Mouse (Mus musculus) embryonic fibroblast, embryonic 13.5 days (primary cell): Measurements from ENCODE around the gene B230104I21Rik. TPM values are rescaled to one million over a fixed set of nuclear protein-coding genes. Genes with fewer than 3 reads are reported as not detected.
A peak's percentile ranks its signal among the peaks of the same experiment; 100 is the strongest.

ENCODE experiments used
- H3K27ac ChIP-seq: 2 replicates; pipeline ENCODE4 v1.5.1; 2012; ENCODE audit warnings: low read length, control low read depth, inconsistent platforms; ENCODE audit not compliant: insufficient read depth
- H3K4me1 ChIP-seq: 2 replicates; pipeline ENCODE4 v1.6.1; 2011; ENCODE audit warnings: low read length; ENCODE audit not compliant: control insufficient read depth, insufficient read depth
- H3K4me3 ChIP-seq: 2 replicates; pipeline ENCODE4 v1.5.1; 2011; ENCODE audit warnings: mild to moderate bottlenecking, control low read depth, low read length; ENCODE audit not compliant: insufficient read depth
- CTCF ChIP-seq: IDR thresholded peaks from 2 replicates; pipeline ENCODE4 v1.5.1; 2011; ENCODE audit warnings: mild to moderate bottlenecking, control low read depth, low read length, moderate library complexity, borderline replicate concordance; ENCODE audit not compliant: insufficient read depth
- POLR2A ChIP-seq: IDR thresholded peaks from 2 replicates; pipeline ENCODE4 v1.6.1; 2011; ENCODE audit warnings: low read depth, mild to moderate bottlenecking, control low read depth, low read length, moderate library complexity
- polyA plus RNA-seq: library from polyadenylated mRNA; stranded (reverse); fragments of >200 nt; gene quantifications from 2 replicates; pipeline ENCODE4 v1.2.4, GENCODE M21; 2011; ENCODE audit warnings: low read depth; ENCODE audit not compliant: missing spikeins, insufficient read length

The B230104I21Rik gene
- polyA plus RNA-seq, result not detected in 2 replicates

GRCm38 (mm10) chr4:154335761-154336160, at the start of gene B230104I21Rik:
Gene B230104I21Rik (plus strand): TSS chr4:154336127.
- H3K4me3 ChIP-seq, result no peak within 1 kb of the TSS; the same call in 1 of the 2 replicates
- no peak within 1 kb of the TSS for H3K27ac ChIP-seq
- no peaks in the 10 kb centered on the region for H3K4me1 ChIP-seq
- TF ChIP-seq POLR2A (no peak), CTCF (no peak)

- no peak overlapping the region for H3K27ac ChIP-seq
- peaks cover 5% of the 10 kb centered on the region for H3K4me1 ChIP-seq
- no peak for TF ChIP-seq CTCF
- TF ChIP-seq POLR2A, result no peak
- no peak overlapping the region for H3K4me3 ChIP-seq
These were observed 42.2 kb upstream of the B230104I21Rik start for GRCm38 (mm10) chr4:154293735-154294201.

GRCm38 (mm10) chr4:154294262-154294731, 41.6 kb upstream of the B230104I21Rik start:
- Histone ChIP-seq H3K4me3 (no peak overlapping the region), H3K4me1 (peaks cover 5% of the 10 kb centered on the region), H3K27ac (no peak overlapping the region)
- no peak for TF ChIP-seq POLR2A
- TF ChIP-seq CTCF, result no peak

- Histone ChIP-seq H3K4me1 (peaks cover 5% of the 10 kb centered on the region), H3K27ac (no peak overlapping the region), H3K4me3 (no peak overlapping the region)
- TF ChIP-seq POLR2A (no peak), CTCF (no peak)
These were observed 38.2 kb upstream of the B230104I21Rik start for GRCm38 (mm10) chr4:154297761-154298160.

- Histone ChIP-seq H3K4me1 (no peaks in the 10 kb centered on the region), H3K4me3 (peak overlapping the region; percentile 33)
These were observed 36.2 kb upstream of the B230104I21Rik start for GRCm38 (mm10) chr4:154299541-154300271.

GRCm38 (mm10) chr4:154301466-154301881, 34.5 kb upstream of the B230104I21Rik start, which contains the start of gene Arhgef16:
Gene Arhgef16 (minus strand): TSS chr4:154301676.
- H3K4me1 ChIP-seq, result no peaks in the 10 kb centered on the region
- no peak within 1 kb of the TSS for H3K4me3 ChIP-seq
- no peak within 1 kb of the TSS for H3K27ac ChIP-seq
- TF ChIP-seq CTCF (peak; percentile 77), POLR2A (no peak)

More at GRCm38 (mm10) chr4:154299541-154300271, 36.2 kb upstream of the B230104I21Rik start:
- TF ChIP-seq POLR2A (no peak), CTCF (no peak)
- no peak overlapping the region for H3K27ac ChIP-seq

- H3K27ac ChIP-seq, result no peak overlapping the region
- H3K4me3 ChIP-seq, result no peak overlapping the region
- no peaks in the 10 kb centered on the region for H3K4me1 ChIP-seq
- TF ChIP-seq CTCF (no peak), POLR2A (no peak)
These were observed 26.8 kb upstream of the B230104I21Rik start for GRCm38 (mm10) chr4:154309131-154309530.

- Histone ChIP-seq H3K4me3 (no peak overlapping the region), H3K4me1 (no peaks in the 10 kb centered on the region), H3K27ac (no peak overlapping the region)
- TF ChIP-seq CTCF (no peak), POLR2A (no peak)
These were observed 25.2 kb upstream of the B230104I21Rik start for GRCm38 (mm10) chr4:154310576-154311262.

- no peak overlapping the region for H3K4me3 ChIP-seq
- H3K27ac ChIP-seq, result no peak overlapping the region
- no peaks in the 10 kb centered on the region for H3K4me1 ChIP-seq
- no peak for TF ChIP-seq CTCF
- no peak for TF ChIP-seq POLR2A
These were observed 23.6 kb upstream of the B230104I21Rik start for GRCm38 (mm10) chr4:154312143-154312812.
